Mouse (Mus musculus): Measurements from ENCODE around the gene Dlg4. TPM values are rescaled to one million over a fixed set of nuclear protein-coding genes. Genes with fewer than 3 reads are reported as not detected.

Dlg4 gene
- polyA plus RNA-seq (2015; fragmentation: Nextera tagmentation; extraction: Ambion mirVana): 11.4 and 14.4 TPM in 2 replicates

DNA sequence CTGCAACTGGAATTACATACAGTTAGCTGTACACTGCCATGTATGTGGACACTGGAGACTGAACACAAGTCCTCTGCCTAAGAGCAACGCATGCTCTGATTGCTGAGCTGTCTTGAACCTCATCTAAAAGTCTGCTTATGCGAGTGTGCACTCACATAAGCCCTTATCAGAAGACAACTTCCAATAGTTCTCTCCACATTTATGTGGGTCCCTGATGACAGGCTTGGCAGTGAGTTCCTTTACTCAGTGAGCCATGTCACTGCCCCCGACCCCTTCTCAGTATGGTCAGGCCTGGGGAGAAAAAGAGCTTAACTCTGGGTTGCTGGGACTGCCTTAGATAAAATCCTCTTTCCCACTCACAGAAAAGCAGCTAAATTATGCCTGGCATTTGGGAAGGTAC, at the start of gene Dlg4:
TSS of gene Dlg4 (plus strand) at position 274 of the 400 bp plus-strand sequence.
- Histone ChIP-seq H3K4me3 (replicated peaks) (peak within 1 kb of the TSS; percentile 54), H3K9me3 (replicated peaks) (no peaks in the 10 kb centered on the region), H3K9ac (peak within 1 kb of the TSS; percentile 33; the same call in 1 of the 2 replicates), H3K36me3 (peaks cover 24% of the 10 kb centered on the region), H3K4me2 (replicated peaks) (peak within 1 kb of the TSS; percentile 91), H3K4me1 (peaks cover 63% of the 10 kb centered on the region), H3K27me3 (no peaks in the 10 kb centered on the region), H3K27ac (replicated peaks) (peak within 1 kb of the TSS; percentile 92)
- ATAC-seq (ENCODE audit: insufficient number of reproducible peaks, low FRiP score, low TSS enrichment, low read depth): no peak
- WGBS: 70% methylated on average over 3 of the region's 3 CpGs

DNA sequence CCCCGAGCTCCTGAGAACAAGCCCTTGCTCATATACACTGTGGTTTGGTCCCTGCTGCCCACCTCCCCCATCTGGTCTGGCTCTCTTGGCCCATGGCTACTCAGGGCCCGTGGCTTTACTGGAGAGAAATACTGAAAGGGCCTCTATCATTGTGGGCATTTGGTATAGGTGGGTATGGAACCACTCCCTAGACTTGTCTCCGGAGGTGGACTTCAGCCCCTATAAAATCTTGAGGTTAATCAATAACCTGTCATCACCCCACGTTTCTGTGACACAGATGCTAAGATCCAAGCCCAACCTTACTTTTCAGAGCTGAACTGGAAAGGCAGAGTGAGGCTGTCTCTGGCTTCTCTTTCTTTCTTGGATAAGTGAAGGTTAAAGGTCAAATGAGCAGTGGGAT, 47.9 kb upstream of the Dlg4 start:
- no peak for ATAC-seq (ENCODE audit: insufficient number of reproducible peaks, low FRiP score, low TSS enrichment, low read depth)
- 84% methylated on average over 4 of the region's 4 CpGs for WGBS
- no peak overlapping the region for H3K27ac ChIP-seq (replicated peaks)

DNA sequence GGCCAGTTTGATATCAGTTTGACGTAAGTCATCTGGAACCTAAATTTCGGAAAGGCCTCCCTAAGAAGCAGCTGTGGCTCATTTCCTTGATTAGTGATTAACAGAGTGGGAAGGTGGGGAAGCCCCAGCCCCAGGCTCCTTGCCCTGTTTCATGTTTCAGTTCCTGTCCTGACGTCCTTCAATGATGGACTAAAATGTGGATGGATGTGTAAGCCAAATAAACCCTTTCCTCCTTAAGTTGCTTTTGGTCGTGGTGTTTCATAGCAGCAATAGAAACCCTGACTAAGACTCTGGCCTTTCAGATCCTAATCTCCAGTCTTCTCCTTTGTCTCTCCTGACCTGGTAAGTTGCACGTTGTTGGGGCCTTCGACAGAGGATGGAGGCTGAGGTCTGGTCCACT, 46.5 kb upstream of the Dlg4 start:
- Histone ChIP-seq H3K36me3 (peaks cover 71% of the 10 kb centered on the region), H3K4me2 (replicated peaks) (no peak overlapping the region), H3K4me1 (peaks cover 18% of the 10 kb centered on the region), H3K4me3 (replicated peaks) (no peak overlapping the region), H3K27ac (replicated peaks) (no peak overlapping the region), H3K9me3 (replicated peaks) (no peaks in the 10 kb centered on the region), H3K27me3 (peaks cover 28% of the 10 kb centered on the region), H3K9ac (no peak overlapping the region)
- no peak for ATAC-seq (ENCODE audit: insufficient number of reproducible peaks, low FRiP score, low TSS enrichment, low read depth)
- 73% methylated on average over 6 of the region's 6 CpGs for WGBS

More for the DNA sequence above, 47.9 kb upstream of the Dlg4 start:
- H3K4me1 ChIP-seq: peaks cover 22% of the 10 kb centered on the region
- no peak overlapping the region for H3K4me3 ChIP-seq (replicated peaks)
- H3K9ac ChIP-seq: no peak overlapping the region
- no peak overlapping the region for H3K4me2 ChIP-seq (replicated peaks)
- no peaks in the 10 kb centered on the region for H3K9me3 ChIP-seq (replicated peaks)
- peaks cover 43% of the 10 kb centered on the region for H3K27me3 ChIP-seq
- H3K36me3 ChIP-seq: peaks cover 56% of the 10 kb centered on the region

DNA sequence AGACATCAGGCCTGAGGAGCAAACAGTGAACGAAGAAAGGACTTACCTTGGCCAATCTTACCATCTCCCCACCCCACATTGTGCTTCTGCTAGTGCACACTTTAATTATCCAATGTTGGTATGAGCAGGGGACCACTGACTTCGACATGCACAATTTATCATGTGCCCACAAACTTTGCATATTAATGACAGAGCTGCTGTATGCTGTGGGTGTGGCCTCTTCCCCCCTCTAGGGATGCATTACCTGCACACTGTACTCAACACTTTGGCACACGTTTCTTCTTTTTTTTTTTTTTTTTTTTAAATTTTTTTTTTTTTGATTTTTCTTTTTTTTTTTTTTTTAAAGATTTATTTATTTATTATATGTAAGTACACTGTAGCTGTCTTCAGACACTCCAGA, 46.0 kb upstream of the Dlg4 start:
- WGBS: 66% methylated on average over 3 of the region's 3 CpGs
- Histone ChIP-seq H3K27ac (replicated peaks) (no peak overlapping the region), H3K27me3 (peaks cover 23% of the 10 kb centered on the region), H3K9ac (no peak overlapping the region), H3K4me3 (replicated peaks) (no peak overlapping the region), H3K4me2 (replicated peaks) (no peak overlapping the region), H3K36me3 (peaks cover 75% of the 10 kb centered on the region), H3K9me3 (replicated peaks) (no peaks in the 10 kb centered on the region), H3K4me1 (peaks cover 13% of the 10 kb centered on the region)
- ATAC-seq (ENCODE audit: insufficient number of reproducible peaks, low FRiP score, low TSS enrichment, low read depth): no peak

DNA sequence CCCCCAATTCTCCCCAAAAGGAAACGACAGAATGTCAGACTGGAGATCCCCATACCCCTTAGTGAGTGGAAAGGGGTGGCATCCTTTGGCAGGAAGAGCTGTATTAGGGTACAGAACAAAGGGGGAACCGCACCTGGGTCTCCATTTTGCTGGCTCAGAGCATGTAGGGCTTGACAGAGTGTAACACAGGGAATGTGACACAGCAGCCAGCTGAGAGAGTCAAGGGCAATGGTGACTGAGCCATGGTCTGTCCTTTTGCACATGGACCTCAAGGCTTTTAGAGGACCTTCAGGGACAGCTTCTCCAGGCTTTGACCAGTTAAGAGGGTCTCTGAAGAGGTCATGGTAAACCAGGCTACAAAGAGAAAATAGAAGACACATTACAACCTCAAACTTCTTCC, 41.8 kb upstream of the Dlg4 start:
- Histone ChIP-seq H3K9me3 (replicated peaks) (no peaks in the 10 kb centered on the region), H3K9ac (no peak overlapping the region), H3K4me2 (replicated peaks) (no peak overlapping the region), H3K27ac (replicated peaks) (no peak overlapping the region), H3K4me1 (peaks cover 6% of the 10 kb centered on the region; the same call in 1 of the 2 replicates), H3K27me3 (no peaks in the 10 kb centered on the region), H3K4me3 (replicated peaks) (no peak overlapping the region), H3K36me3 (peaks cover 71% of the 10 kb centered on the region)
- WGBS: 91% methylated on average over 2 of the region's 2 CpGs
- no peak for ATAC-seq (ENCODE audit: insufficient number of reproducible peaks, low FRiP score, low TSS enrichment, low read depth)

DNA sequence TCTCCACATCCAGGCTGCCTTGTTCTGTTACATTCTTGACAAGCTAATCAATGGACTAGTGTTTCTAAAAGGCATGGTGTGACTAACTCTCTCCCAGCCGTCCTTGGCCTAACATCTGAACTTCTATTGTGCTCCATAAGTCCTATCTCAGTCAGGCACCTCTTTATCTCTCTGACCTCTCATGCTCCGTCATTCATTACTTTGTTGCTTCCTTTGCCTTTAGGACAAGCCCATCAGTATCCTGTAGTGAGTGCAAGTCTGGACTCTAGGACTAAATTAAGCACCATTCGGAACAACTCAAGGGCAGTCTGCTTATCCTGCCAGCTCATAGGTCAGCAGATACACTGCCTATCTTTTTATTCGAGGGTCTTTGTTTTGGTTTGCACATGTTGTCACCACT, 40.5 kb upstream of the Dlg4 start:
- Histone ChIP-seq H3K9ac (no peak overlapping the region), H3K4me1 (peaks cover 6% of the 10 kb centered on the region; the same call in 1 of the 2 replicates), H3K27ac (replicated peaks) (no peak overlapping the region), H3K4me2 (replicated peaks) (no peak overlapping the region), H3K9me3 (replicated peaks) (no peaks in the 10 kb centered on the region), H3K4me3 (replicated peaks) (no peak overlapping the region), H3K27me3 (no peaks in the 10 kb centered on the region), H3K36me3 (peaks cover 62% of the 10 kb centered on the region)
- WGBS: 81% methylated on average over 4 of the region's 4 CpGs
- no peak for ATAC-seq (ENCODE audit: insufficient number of reproducible peaks, low FRiP score, low TSS enrichment, low read depth)

DNA sequence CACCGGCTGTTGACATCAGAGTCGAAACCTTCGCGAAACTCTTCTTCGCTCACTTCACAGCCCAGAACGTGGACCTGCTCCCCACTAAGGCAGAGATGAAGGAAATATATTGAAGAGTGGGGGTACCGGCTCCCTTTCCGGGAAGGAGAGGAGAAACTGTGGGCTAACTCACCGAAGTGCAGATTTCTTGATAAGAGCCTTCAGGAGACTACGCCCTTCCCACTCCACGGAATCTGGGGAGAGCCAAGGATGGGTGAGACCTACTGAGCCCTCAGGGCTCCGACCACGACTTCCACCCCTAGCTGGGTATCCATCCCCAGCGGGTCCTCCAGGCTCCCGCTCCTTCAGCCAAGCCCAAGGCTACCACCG, 36.9 kb upstream of the Dlg4 start:
- no peak for ATAC-seq (ENCODE audit: insufficient number of reproducible peaks, low FRiP score, low TSS enrichment, low read depth)
- Histone ChIP-seq H3K9me3 (replicated peaks) (no peaks in the 10 kb centered on the region), H3K9ac (peak overlapping the region; percentile 63), H3K4me2 (replicated peaks) (peak overlapping the region; percentile 71), H3K4me1 (peaks cover 27% of the 10 kb centered on the region), H3K27ac (replicated peaks) (peak overlapping the region; percentile 100), H3K4me3 (replicated peaks) (peak overlapping the region; percentile 99), H3K36me3 (peaks cover 43% of the 10 kb centered on the region), H3K27me3 (no peaks in the 10 kb centered on the region)
- 2% methylated on average over 16 of the region's 16 CpGs for WGBS

DNA sequence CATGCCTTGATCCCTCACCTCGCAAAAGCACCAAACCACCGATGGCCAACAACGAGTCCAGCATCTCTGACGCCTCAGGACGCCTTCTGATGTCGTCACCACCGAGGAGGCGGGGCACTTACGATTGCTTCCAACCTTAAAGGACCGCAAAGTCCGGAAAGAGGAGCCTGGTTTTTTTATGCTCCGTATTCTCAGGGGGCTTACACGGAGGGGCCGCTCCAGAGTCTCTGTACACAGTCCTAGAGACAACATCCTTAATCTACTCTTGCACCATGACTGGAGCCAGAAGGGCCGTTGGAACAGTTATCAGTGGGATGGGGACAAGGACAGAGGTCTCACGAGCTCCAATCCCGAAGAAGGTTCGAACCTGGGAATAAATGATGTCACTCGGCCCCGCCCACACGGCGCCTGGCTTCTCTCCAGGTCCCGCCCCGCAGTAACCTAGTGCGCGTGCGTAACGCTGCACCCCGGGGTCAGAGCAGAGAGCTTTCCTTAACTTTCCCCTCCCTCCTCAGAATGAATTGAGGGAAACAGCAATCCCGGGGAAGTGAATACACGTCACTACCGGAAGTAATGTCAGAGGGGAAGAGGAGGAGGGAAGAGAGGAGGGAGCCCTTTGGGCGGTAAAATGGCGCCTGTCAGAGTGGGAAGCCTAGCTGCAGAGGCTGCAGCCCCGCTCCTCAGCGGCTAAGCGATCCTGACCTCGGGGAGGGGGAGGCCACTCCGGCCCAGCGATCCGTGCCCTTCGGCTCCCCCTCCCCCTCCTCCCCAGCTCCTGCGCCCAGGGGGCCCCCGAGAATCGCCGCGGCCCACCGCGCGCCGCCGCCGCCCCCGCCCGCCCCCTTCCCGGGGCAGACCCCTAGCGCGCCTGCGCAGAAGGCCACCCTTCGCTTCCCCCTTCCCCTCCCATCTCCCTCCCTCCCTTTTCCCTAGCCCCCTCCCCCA, 36.3 kb upstream of the Dlg4 start:
- peaks cover 43% of the 10 kb centered on the region for H3K36me3 ChIP-seq
- WGBS: under 1% methylated on average over 42 of the region's 60 CpGs
- H3K27me3 ChIP-seq: no peaks in the 10 kb centered on the region
- no peaks in the 10 kb centered on the region for H3K9me3 ChIP-seq (replicated peaks)
- peaks cover 27% of the 10 kb centered on the region for H3K4me1 ChIP-seq
- peak overlapping the region; percentile 100 for H3K27ac ChIP-seq (replicated peaks)
- H3K4me3 ChIP-seq (replicated peaks): peak overlapping the region; percentile 99
- peak; percentile 95 for ATAC-seq (ENCODE audit: insufficient number of reproducible peaks, low FRiP score, low TSS enrichment, low read depth)
- H3K9ac ChIP-seq: peak overlapping the region; percentile 97
- peak overlapping the region; percentile 71 for H3K4me2 ChIP-seq (replicated peaks)

DNA sequence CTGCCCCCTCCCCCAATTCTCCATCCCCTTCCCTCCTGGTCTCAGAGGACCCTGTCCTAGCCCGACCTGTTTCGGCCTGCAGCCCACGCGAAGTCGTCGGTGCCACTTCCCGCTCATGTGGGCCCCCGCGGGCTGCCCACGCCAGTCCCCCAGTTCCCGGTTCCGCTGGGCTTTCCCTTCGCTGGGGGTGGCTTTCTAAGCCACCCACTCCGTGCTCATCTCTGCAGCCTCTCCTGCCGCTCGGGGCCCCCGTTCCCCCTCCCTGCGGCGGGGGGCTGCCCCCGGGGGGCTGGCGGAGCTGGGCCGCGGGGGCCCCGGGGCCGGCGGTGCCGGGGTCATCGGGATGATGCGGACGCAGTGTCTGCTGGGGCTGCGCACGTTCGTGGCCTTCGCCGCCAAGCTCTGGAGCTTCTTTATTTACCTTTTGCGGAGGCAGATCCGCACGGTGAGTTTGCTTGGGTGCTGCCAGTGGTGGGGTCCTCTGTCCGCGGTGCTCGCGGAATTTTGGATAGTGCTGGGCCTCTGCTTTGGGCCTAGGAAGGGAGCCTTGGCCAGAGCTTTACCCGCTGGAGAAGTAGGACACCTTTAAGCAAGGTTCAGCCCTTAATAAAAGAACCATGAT, 35.5 kb upstream of the Dlg4 start, which contains the start of gene Ctdnep1:
TSS of gene Ctdnep1 (plus strand) at position 16 of the 622 bp plus-strand sequence.
- no peaks in the 10 kb centered on the region for H3K27me3 ChIP-seq
- H3K4me3 ChIP-seq (replicated peaks): peak within 1 kb of the TSS; percentile 99
- peak within 1 kb of the TSS; percentile 100 for H3K27ac ChIP-seq (replicated peaks)
- peak within 1 kb of the TSS; percentile 80 for H3K4me2 ChIP-seq (replicated peaks)
- no peaks in the 10 kb centered on the region for H3K9me3 ChIP-seq (replicated peaks)
- H3K36me3 ChIP-seq: peaks cover 43% of the 10 kb centered on the region
- H3K4me1 ChIP-seq: peaks cover 27% of the 10 kb centered on the region
- H3K9ac ChIP-seq: peak within 1 kb of the TSS; percentile 97
- no peak for ATAC-seq (ENCODE audit: insufficient number of reproducible peaks, low FRiP score, low TSS enrichment, low read depth)
- under 1% methylated on average over 36 of the region's 43 CpGs for WGBS

DNA sequence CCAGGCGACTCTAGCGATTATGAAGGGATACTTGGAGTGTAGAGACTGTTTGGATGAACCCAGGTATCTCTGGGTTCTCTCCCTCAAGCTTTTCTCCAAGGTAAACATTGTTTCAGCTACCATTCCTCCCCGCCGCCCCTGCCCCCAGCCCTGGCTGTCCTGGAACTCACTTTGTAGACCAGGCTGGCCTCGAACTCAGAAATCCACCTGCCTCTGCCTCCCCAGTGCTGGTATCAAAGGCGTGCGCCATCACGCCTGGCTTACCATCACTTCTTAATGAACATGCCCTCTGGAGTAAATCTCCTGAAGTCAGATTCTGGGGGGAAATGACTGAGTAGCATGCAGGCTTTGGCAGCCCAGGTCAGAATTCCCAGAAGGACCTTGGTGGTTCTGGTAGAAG, 34.5 kb upstream of the Dlg4 start, which contains the start of gene Elp5:
TSS of gene Elp5 (minus strand) at position 293 of the 400 bp plus-strand sequence.
- H3K27ac ChIP-seq (replicated peaks): peak within 1 kb of the TSS; percentile 100

DNA sequence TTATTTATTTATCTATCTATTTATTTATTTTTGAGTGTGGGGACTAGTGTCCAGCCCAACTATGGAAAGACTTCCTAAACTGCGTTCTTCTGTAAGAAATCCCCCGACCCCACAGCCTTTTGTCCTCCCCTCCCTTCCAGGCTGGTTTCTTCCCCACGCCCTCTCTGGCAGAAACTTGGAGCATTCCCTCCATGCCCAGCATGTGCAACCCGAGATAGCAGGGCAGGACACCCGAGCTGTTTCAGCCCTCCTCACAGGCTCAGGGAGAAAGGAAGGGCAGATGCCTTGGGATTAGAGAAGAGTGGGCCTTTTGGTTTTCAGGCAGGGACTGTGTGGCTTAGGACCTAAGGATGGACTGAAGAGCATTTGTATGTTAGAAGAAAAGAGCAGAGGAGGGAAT, 33.9 kb upstream of the Dlg4 start:
- 21% methylated on average over 5 of the region's 5 CpGs for WGBS
- Histone ChIP-seq H3K4me2 (replicated peaks) (peak overlapping the region; percentile 80), H3K9ac (no peak overlapping the region; the same call in 1 of the 2 replicates), H3K27me3 (no peaks in the 10 kb centered on the region), H3K27ac (replicated peaks) (peak overlapping the region; percentile 100; the same call in 1 of the 2 replicates), H3K9me3 (replicated peaks) (no peaks in the 10 kb centered on the region), H3K4me1 (peaks cover 27% of the 10 kb centered on the region), H3K36me3 (peaks cover 45% of the 10 kb centered on the region), H3K4me3 (replicated peaks) (peak overlapping the region; percentile 99)
- no peak for ATAC-seq (ENCODE audit: insufficient number of reproducible peaks, low FRiP score, low TSS enrichment, low read depth)

More for the DNA sequence above, 34.5 kb upstream of the Dlg4 start, which contains the start of gene Elp5:
- 51% methylated on average over 8 of the region's 8 CpGs for WGBS
- H3K4me2 ChIP-seq (replicated peaks): peak within 1 kb of the TSS; percentile 80
- no peaks in the 10 kb centered on the region for H3K9me3 ChIP-seq (replicated peaks)
- H3K9ac ChIP-seq: peak within 1 kb of the TSS; percentile 97
- peaks cover 27% of the 10 kb centered on the region for H3K4me1 ChIP-seq
- H3K36me3 ChIP-seq: peaks cover 43% of the 10 kb centered on the region
- no peaks in the 10 kb centered on the region for H3K27me3 ChIP-seq
- no peak for ATAC-seq (ENCODE audit: insufficient number of reproducible peaks, low FRiP score, low TSS enrichment, low read depth)
- H3K4me3 ChIP-seq (replicated peaks): peak within 1 kb of the TSS; percentile 99
